Mouse (Mus musculus) ES-CJ7 (cell line): Measurements from ENCODE around the gene Hspb11.

Source experiments
- DNase-seq: peaks from one replicate; pipeline ENCODE4 v3.0.0; 2011; ENCODE audit warnings: low read depth, low spot score

Gene Hspb11

GRCm38 (mm10) chr4:107250494-107250893, 2.9 kb upstream of the Hspb11 start:
- DNase-seq, result peak; percentile 47

- DNase-seq, result no peak
Observed at GRCm38 (mm10) chr4:107252522-107252921, 871 bp upstream of the Hspb11 start.

GRCm38 (mm10) chr4:107254414-107254813, 1.0 kb downstream of the Hspb11 start:
- DNase-seq, result no peak

- DNase-seq, result no peak
Observed at GRCm38 (mm10) chr4:107260001-107260400, 6.6 kb downstream of the Hspb11 start.

- DNase-seq, result no peak
Observed at GRCm38 (mm10) chr4:107273683-107274082, 20.3 kb downstream of the Hspb11 start.

- DNase-seq, result no peak
Observed at GRCm38 (mm10) chr4:107274511-107274910, 21.1 kb downstream of the Hspb11 start.

GRCm38 (mm10) chr4:107278188-107278707, 24.9 kb downstream of the Hspb11 start:
- DNase-seq, result peak; percentile 11

- peak; percentile 31 for DNase-seq
Observed at GRCm38 (mm10) chr4:107280843-107281475, 27.6 kb downstream of the Hspb11 start.

- DNase-seq, result no peak
Observed at GRCm38 (mm10) chr4:107285446-107286200, 32.2 kb downstream of the Hspb11 start.

- DNase-seq, result no peak
Observed at GRCm38 (mm10) chr4:107286386-107286785, 33.0 kb downstream of the Hspb11 start.

- DNase-seq, result no peak
Observed at GRCm38 (mm10) chr4:107287517-107287916, 34.1 kb downstream of the Hspb11 start.

GRCm38 (mm10) chr4:107291611-107292272, 38.3 kb downstream of the Hspb11 start:
- DNase-seq, result no peak

GRCm38 (mm10) chr4:107292273-107292662, 38.9 kb downstream of the Hspb11 start:
- DNase-seq, result no peak

- DNase-seq, result no peak
Observed at GRCm38 (mm10) chr4:107298071-107298606, 44.7 kb downstream of the Hspb11 start.

- DNase-seq, result no peak
Observed at GRCm38 (mm10) chr4:107299779-107300340, 46.5 kb downstream of the Hspb11 start.

- DNase-seq, result no peak
Observed at GRCm38 (mm10) chr4:107300371-107300770, 47.0 kb downstream of the Hspb11 start.

GRCm38 (mm10) chr4:107300902-107301555, 47.6 kb downstream of the Hspb11 start:
- DNase-seq, result no peak

GRCm38 (mm10) chr4:107302221-107302620, 48.8 kb downstream of the Hspb11 start:
- no peak for DNase-seq

GRCm38 (mm10) chr4:107302832-107303231, 49.4 kb downstream of the Hspb11 start:
- DNase-seq, result no peak

GRCm38 (mm10) chr4:107303531-107303930, 50.1 kb downstream of the Hspb11 start:
- no peak for DNase-seq

GRCm38 (mm10) chr4:107306966-107307365, 53.6 kb downstream of the Hspb11 start, which contains the start of gene Dio1:
Dio1 (minus strand) TSS chr4:107307169.
- no peak for DNase-seq
